Mouse (Mus musculus): ENCODE measurements around the gene Gm28897.
"Not testable (repeated sequence)": the region's sequence is repeated elsewhere in the genome, so short reads cannot be mapped to it uniquely, and the experiment has no call there.

Gm28897 gene

GRCm38 (mm10) chrY:80926695-80927094 is at the start of gene Gm28897:
TSS of gene Gm28897 (plus strand) at chrY:80926995.
- not testable (repeated sequence) for DNase-seq (ENCODE audit: extremely low read depth, low read depth)
